Mouse (Mus musculus): Measurements from ENCODE around the gene Terb2. TPM values are rescaled to one million over a fixed set of nuclear protein-coding genes. Genes with fewer than 3 reads are reported as not detected.
"Not testable (repeated sequence)": the region's sequence is repeated elsewhere in the genome, so short reads cannot be mapped to it uniquely, and the experiment has no call there.

Gene Terb2
- polyA plus RNA-seq, 1 experiment: not detected

- Histone ChIP-seq H3K4me1 (replicated peaks; ENCODE audit: control insufficient read depth, insufficient read depth, low read length) (no peaks in the 10 kb centered on the region), H3K36me3 (ENCODE audit: control insufficient read depth, insufficient read depth, low read length) (no peaks in the 10 kb centered on the region), H3K27me3 (ENCODE audit: control insufficient read depth, insufficient read depth, low read length) (no peaks in the 10 kb centered on the region), H3K27ac (ENCODE audit: control insufficient read depth, insufficient read depth, low read length) (no peak overlapping the region), H3K4me3 (ENCODE audit: control insufficient read depth, insufficient read depth, low read length) (no peak overlapping the region)
- DNase-seq: no peak
- WGBS: 81% methylated on average over 3 of the region's 3 CpGs
- no peak for TF ChIP-seq CTCF (IDR thresholded peaks at IDR 0.05; ENCODE audit: borderline replicate concordance, control insufficient read depth, extremely low read depth, insufficient read depth, low read length, poor library complexity)
- no peak for TF ChIP-seq POLR2A (IDR thresholded peaks at IDR 0.05; ENCODE audit: control insufficient read depth, extremely low read depth, insufficient read depth, low read length, poor library complexity)
Measured at GRCm38 (mm10) chr2:122191849-122192248, 5.8 kb downstream of the Terb2 start.

GRCm38 (mm10) chr2:122194509-122194929, 8.4 kb downstream of the Terb2 start:
- no peaks in the 10 kb centered on the region for H3K27me3 ChIP-seq (ENCODE audit: control insufficient read depth, insufficient read depth, low read length)
- no peak for DNase-seq
- H3K4me1 ChIP-seq (replicated peaks; ENCODE audit: control insufficient read depth, insufficient read depth, low read length): no peaks in the 10 kb centered on the region
- no peak overlapping the region for H3K27ac ChIP-seq (ENCODE audit: control insufficient read depth, insufficient read depth, low read length)
- no peak for TF ChIP-seq POLR2A (IDR thresholded peaks at IDR 0.05; ENCODE audit: control insufficient read depth, extremely low read depth, insufficient read depth, low read length, poor library complexity)
- no peak for TF ChIP-seq CTCF (IDR thresholded peaks at IDR 0.05; ENCODE audit: borderline replicate concordance, control insufficient read depth, extremely low read depth, insufficient read depth, low read length, poor library complexity)
- no peak overlapping the region for H3K4me3 ChIP-seq (ENCODE audit: control insufficient read depth, insufficient read depth, low read length)
- WGBS: 47% methylated on average over 1 of the region's 1 CpGs
- H3K36me3 ChIP-seq (ENCODE audit: control insufficient read depth, insufficient read depth, low read length): no peaks in the 10 kb centered on the region

- TF ChIP-seq CTCF (IDR thresholded peaks at IDR 0.05; ENCODE audit: borderline replicate concordance, control insufficient read depth, extremely low read depth, insufficient read depth, low read length, poor library complexity) (no peak), POLR2A (IDR thresholded peaks at IDR 0.05; ENCODE audit: control insufficient read depth, extremely low read depth, insufficient read depth, low read length, poor library complexity) (no peak)
- Histone ChIP-seq H3K36me3 (ENCODE audit: control insufficient read depth, insufficient read depth, low read length) (no peaks in the 10 kb centered on the region), H3K4me3 (ENCODE audit: control insufficient read depth, insufficient read depth, low read length) (no peak overlapping the region), H3K27me3 (ENCODE audit: control insufficient read depth, insufficient read depth, low read length) (no peaks in the 10 kb centered on the region), H3K27ac (ENCODE audit: control insufficient read depth, insufficient read depth, low read length) (no peak overlapping the region), H3K4me1 (replicated peaks; ENCODE audit: control insufficient read depth, insufficient read depth, low read length) (no peaks in the 10 kb centered on the region)
- 95% methylated on average over 1 of the region's 1 CpGs for WGBS
- DNase-seq: no peak
Measured at GRCm38 (mm10) chr2:122201501-122201900, 15.4 kb downstream of the Terb2 start.

- Histone ChIP-seq H3K36me3 (ENCODE audit: control insufficient read depth, insufficient read depth, low read length) (no peaks in the 10 kb centered on the region), H3K27ac (ENCODE audit: control insufficient read depth, insufficient read depth, low read length) (no peak overlapping the region), H3K4me3 (ENCODE audit: control insufficient read depth, insufficient read depth, low read length) (no peak overlapping the region), H3K4me1 (replicated peaks; ENCODE audit: control insufficient read depth, insufficient read depth, low read length) (no peaks in the 10 kb centered on the region), H3K27me3 (ENCODE audit: control insufficient read depth, insufficient read depth, low read length) (no peaks in the 10 kb centered on the region)
- no peak for TF ChIP-seq CTCF (IDR thresholded peaks at IDR 0.05; ENCODE audit: borderline replicate concordance, control insufficient read depth, extremely low read depth, insufficient read depth, low read length, poor library complexity)
- no peak for TF ChIP-seq POLR2A (IDR thresholded peaks at IDR 0.05; ENCODE audit: control insufficient read depth, extremely low read depth, insufficient read depth, low read length, poor library complexity)
- WGBS: 73% methylated on average over 2 of the region's 2 CpGs
- no peak for DNase-seq
Measured at GRCm38 (mm10) chr2:122206440-122207107, 20.5 kb downstream of the Terb2 start.

- TF ChIP-seq POLR2A (IDR thresholded peaks at IDR 0.05; ENCODE audit: control insufficient read depth, extremely low read depth, insufficient read depth, low read length, poor library complexity) (no peak), CTCF (IDR thresholded peaks at IDR 0.05; ENCODE audit: borderline replicate concordance, control insufficient read depth, extremely low read depth, insufficient read depth, low read length, poor library complexity) (no peak)
- DNase-seq: no peak
- Histone ChIP-seq H3K36me3 (ENCODE audit: control insufficient read depth, insufficient read depth, low read length) (no peaks in the 10 kb centered on the region), H3K27ac (ENCODE audit: control insufficient read depth, insufficient read depth, low read length) (no peak overlapping the region), H3K4me3 (ENCODE audit: control insufficient read depth, insufficient read depth, low read length) (no peak overlapping the region), H3K27me3 (ENCODE audit: control insufficient read depth, insufficient read depth, low read length) (no peaks in the 10 kb centered on the region), H3K4me1 (replicated peaks; ENCODE audit: control insufficient read depth, insufficient read depth, low read length) (no peaks in the 10 kb centered on the region)
- WGBS: 100% methylated on average over 3 of the region's 3 CpGs
Measured at GRCm38 (mm10) chr2:122210534-122211228, 24.6 kb downstream of the Terb2 start.

GRCm38 (mm10) chr2:122217075-122217474, 31.0 kb downstream of the Terb2 start:
- not testable (repeated sequence) for DNase-seq; H3K4me3 ChIP-seq (ENCODE audit: control insufficient read depth, insufficient read depth, low read length); H3K27ac ChIP-seq (ENCODE audit: control insufficient read depth, insufficient read depth, low read length); H3K36me3 ChIP-seq (ENCODE audit: control insufficient read depth, insufficient read depth, low read length); H3K27me3 ChIP-seq (ENCODE audit: control insufficient read depth, insufficient read depth, low read length); H3K4me1 ChIP-seq (replicated peaks; ENCODE audit: control insufficient read depth, insufficient read depth, low read length)
- over 99% methylated on average over 4 of the region's 4 CpGs for WGBS
